Mouse (Mus musculus) heart, adult 2 months (tissue): ENCODE results near the gene Kcnn4. TPM values are rescaled to one million over a fixed set of nuclear protein-coding genes. Genes with fewer than 3 reads are reported as not detected.

ENCODE experiments used
- DNase-seq, 2 experiments: peaks; one replicate each; pipeline ENCODE4 v3.0.0; 2021
- H3K27ac ChIP-seq: fragments of 200-600 bp; 2 replicates; pipeline ENCODE4 v1.8.1; 2022
- H3K27me3 ChIP-seq: fragments of 200-500 bp; 2 replicates; pipeline ENCODE4 v1.6.1; 2012; ENCODE audit warnings: mild to moderate bottlenecking, low read length, inconsistent platforms, mixed read lengths; ENCODE audit not compliant: control insufficient read depth, insufficient read depth
- H3K36me3 ChIP-seq: fragments of 200-500 bp; 2 replicates; pipeline ENCODE4 v1.6.1; 2012; ENCODE audit warnings: low read length, inconsistent platforms; ENCODE audit not compliant: control insufficient read depth, insufficient read depth
- H3K4me1 ChIP-seq: fragments of 200-500 bp; 2 replicates; pipeline ENCODE4 v1.6.1; 2011; ENCODE audit warnings: low read length; ENCODE audit not compliant: control insufficient read depth, insufficient read depth
- H3K4me3 ChIP-seq: fragments of 200-600 bp; 2 replicates; pipeline ENCODE4 v1.8.1; 2022
- H3K79me2 ChIP-seq: fragments of 200-500 bp; replicated peaks from 2 replicates; pipeline ENCODE4 v1.6.1; 2012; ENCODE audit warnings: mild to moderate bottlenecking, inconsistent platforms, low read length, moderate library complexity, mixed read lengths; ENCODE audit not compliant: control insufficient read depth, insufficient read depth
- H3K9ac ChIP-seq: fragments of 200-500 bp; 2 replicates; pipeline ENCODE4 v1.6.1; 2012; ENCODE audit warnings: low read depth, mild to moderate bottlenecking, control low read depth, inconsistent platforms, low read length, mixed read lengths
- CTCF ChIP-seq: fragments of 200-600 bp; IDR thresholded peaks from 2 replicates; pipeline ENCODE4 v1.8.1; 2022; ENCODE audit warnings: antibody characterized with exemption, mild to moderate bottlenecking, moderate library complexity
- EP300 ChIP-seq: fragments of 200-500 bp; IDR thresholded peaks from 2 replicates; pipeline ENCODE4 v1.6.1; 2011; ENCODE audit warnings: low read depth, low read length, control low read depth; ENCODE audit not compliant: insufficient read depth
- POLR2A ChIP-seq: fragments of 200-500 bp; IDR thresholded peaks from 2 replicates; pipeline ENCODE4 v1.6.1; 2011; ENCODE audit warnings: mild to moderate bottlenecking, low read depth, low read length, control low read depth; ENCODE audit not compliant: insufficient read depth
- WGBS: fragments of 180-500 bp; shearing (Covaris S2); methylation state at CpG from one replicate; pipeline ENCODE4 v1.1.7; 2018; 5-methylcytosine and 5-hydroxymethylcytosine counted together
- intact Hi-C: fragments of 180-260 bp; cut with DNase I; formaldehyde crosslinking; loops from one replicate; pipeline ENCODE4 v1.15.1; 2025
- polyA plus RNA-seq: library from polyadenylated mRNA; depleted of rRNA; stranded (reverse); fragments of >200 nt; gene quantifications from 2 replicates; pipeline ENCODE4 v1.2.3, GENCODE M21; 2012
- total RNA-seq, 2 experiments: library from RNA; stranded (reverse); gene quantifications; 2 replicates each; pipeline ENCODE4 v1.2.3; 2021

Kcnn4 gene
- total and polyA plus RNA-seq, 3 experiments, result 0.91 to 1.9 (median 1.1) TPM

GRCm38 (mm10) chr7:24423107-24423763 lies 53.2 kb downstream of the Kcnn4 start:
- Histone ChIP-seq H3K27me3 (no peaks in the 10 kb centered on the region), H3K4me1 (no peaks in the 10 kb centered on the region; the same call in 1 of the 2 replicates), H3K36me3 (no peaks in the 10 kb centered on the region), H3K9ac (no peak overlapping the region), H3K27ac (no peak overlapping the region), H3K79me2 (no peaks in the 10 kb centered on the region), H3K4me3 (no peak overlapping the region)
- 80% methylated on average over 15 of the region's 15 CpGs for WGBS
- intact Hi-C loops, result no loop called here
- TF ChIP-seq EP300, result no peak
- no peak for TF ChIP-seq CTCF
- TF ChIP-seq POLR2A, result no peak
- DNase-seq, result no peak

GRCm38 (mm10) chr7:24423956-24424732 lies 54.1 kb downstream of the Kcnn4 start:
- Histone ChIP-seq H3K4me3 (no peak overlapping the region), H3K79me2 (no peaks in the 10 kb centered on the region), H3K36me3 (no peaks in the 10 kb centered on the region), H3K9ac (no peak overlapping the region), H3K27me3 (no peaks in the 10 kb centered on the region), H3K4me1 (no peaks in the 10 kb centered on the region; the same call in 1 of the 2 replicates), H3K27ac (no peak overlapping the region)
- intact Hi-C loops, result no loop called here
- peak; percentile 37 to 44 for DNase-seq
- TF ChIP-seq POLR2A, result no peak
- no peak for TF ChIP-seq EP300
- WGBS, result 59% methylated on average over 12 of the region's 12 CpGs

GRCm38 (mm10) chr7:24425919-24426318 lies 55.9 kb downstream of the Kcnn4 start:
- Histone ChIP-seq H3K4me3 (no peak overlapping the region), H3K4me1 (no peaks in the 10 kb centered on the region; the same call in 1 of the 2 replicates), H3K36me3 (no peaks in the 10 kb centered on the region), H3K27me3 (no peaks in the 10 kb centered on the region), H3K27ac (no peak overlapping the region), H3K79me2 (no peaks in the 10 kb centered on the region), H3K9ac (no peak overlapping the region)
- intact Hi-C loops, result no loop called here
- TF ChIP-seq CTCF (no peak), POLR2A (no peak), EP300 (no peak)
- no peak for DNase-seq
- 88% methylated on average over 9 of the region's 9 CpGs for WGBS

GRCm38 (mm10) chr7:24427168-24427567 lies 57.1 kb downstream of the Kcnn4 start:
- intact Hi-C loops, result no loop called here
- DNase-seq, result no peak
- Histone ChIP-seq H3K36me3 (no peaks in the 10 kb centered on the region), H3K9ac (no peak overlapping the region), H3K4me1 (no peaks in the 10 kb centered on the region; the same call in 1 of the 2 replicates), H3K27me3 (no peaks in the 10 kb centered on the region), H3K4me3 (no peak overlapping the region), H3K27ac (no peak overlapping the region), H3K79me2 (no peaks in the 10 kb centered on the region)
- 97% methylated on average over 8 of the region's 8 CpGs for WGBS
- no peak for TF ChIP-seq CTCF
- no peak for TF ChIP-seq POLR2A
- no peak for TF ChIP-seq EP300

GRCm38 (mm10) chr7:24428725-24429124 lies 58.7 kb downstream of the Kcnn4 start:
- H3K4me3 ChIP-seq, result no peak overlapping the region
- 89% methylated on average over 5 of the region's 5 CpGs for WGBS
- TF ChIP-seq CTCF, result no peak
- TF ChIP-seq EP300, result no peak
- no peaks in the 10 kb centered on the region for H3K79me2 ChIP-seq
- no peak for DNase-seq
- no peaks in the 10 kb centered on the region; the same call in 1 of the 2 replicates for H3K4me1 ChIP-seq
- peaks cover 2% of the 10 kb centered on the region; the same call in 1 of the 2 replicates for H3K27me3 ChIP-seq
- H3K36me3 ChIP-seq, result no peaks in the 10 kb centered on the region
- H3K27ac ChIP-seq, result no peak overlapping the region
- H3K9ac ChIP-seq, result no peak overlapping the region
- intact Hi-C loops, result no loop called here

GRCm38 (mm10) chr7:24429413-24430112 lies 59.5 kb downstream of the Kcnn4 start:
- WGBS, result 31% methylated on average over 16 of the region's 16 CpGs

More at GRCm38 (mm10) chr7:24429413-24430112, 59.5 kb downstream of the Kcnn4 start:
- Histone ChIP-seq H3K4me3 (no peak overlapping the region), H3K79me2 (no peaks in the 10 kb centered on the region), H3K36me3 (no peaks in the 10 kb centered on the region), H3K27me3 (peaks cover 2% of the 10 kb centered on the region; the same call in 1 of the 2 replicates), H3K9ac (no peak overlapping the region), H3K4me1 (no peaks in the 10 kb centered on the region), H3K27ac (peak overlapping the region; percentile 41; the same call in 1 of the 2 replicates)
- TF ChIP-seq POLR2A, result no peak
- peak; percentile 51 to 61 for DNase-seq
- intact Hi-C loops, result no loop called here
